Mouse (Mus musculus) brain, embryonic 14.5 days (tissue): ENCODE data around the gene Unc5c.

Experiments used
- CTCF ChIP-seq: fragments of 200-500 bp; IDR thresholded peaks from 2 replicates; pipeline ENCODE4 v1.5.1; 2012; ENCODE audit warnings: inconsistent platforms, mild to moderate bottlenecking, moderate library complexity, borderline replicate concordance; ENCODE audit not compliant: insufficient read depth, insufficient read length; ENCODE audit errors: extremely low read depth
- POLR2A ChIP-seq: fragments of 200-500 bp; IDR thresholded peaks from 2 replicates; pipeline ENCODE4 v1.6.1; 2012; ENCODE audit warnings: mild to moderate bottlenecking, inconsistent platforms, borderline replicate concordance; ENCODE audit not compliant: poor library complexity, insufficient read depth, insufficient read length, severe bottlenecking; ENCODE audit errors: extremely low read depth

GRCm38 (mm10) chr3:141616718-141617117 lies 151.7 kb downstream of the Unc5c start:
- TF ChIP-seq CTCF (no peak), POLR2A (no peak)
